Mouse (Mus musculus) olfactory bulb, adult 2 months (tissue): Measurements from ENCODE around the gene Gpx5.

Experiments
- CTCF ChIP-seq: fragments of 200-500 bp; IDR thresholded peaks from 2 replicates; pipeline ENCODE4 v1.5.1; 2012; ENCODE audit warnings: low read depth, mild to moderate bottlenecking, low read length, moderate library complexity; ENCODE audit not compliant: insufficient read depth
- POLR2A ChIP-seq: fragments of 200-500 bp; IDR thresholded peaks from 2 replicates; pipeline ENCODE4 v1.6.1; 2012; ENCODE audit warnings: mild to moderate bottlenecking, low read depth, low read length, moderate library complexity; ENCODE audit not compliant: insufficient read depth

- TF ChIP-seq CTCF (no peak), POLR2A (no peak)
Measured at GRCm38 (mm10) chr13:21268262-21268661, 24.3 kb downstream of the Gpx5 start.
